Mouse (Mus musculus) T-helper 17 cell (primary cell): ENCODE data around the gene Tmem223.

Experiments
- in situ Hi-C, 2 experiments: fragments of 300-600 bp; cut with MboI, MseI; formaldehyde crosslinking; loops; 1 replicate in 1 of 2; 2 replicates in 1 of 2; pipeline ENCODE4 v1.15.1; 2025; ENCODE audit warnings: high pct_unique_total_duplicates in 2 of 2

The Tmem223 gene

DNA sequence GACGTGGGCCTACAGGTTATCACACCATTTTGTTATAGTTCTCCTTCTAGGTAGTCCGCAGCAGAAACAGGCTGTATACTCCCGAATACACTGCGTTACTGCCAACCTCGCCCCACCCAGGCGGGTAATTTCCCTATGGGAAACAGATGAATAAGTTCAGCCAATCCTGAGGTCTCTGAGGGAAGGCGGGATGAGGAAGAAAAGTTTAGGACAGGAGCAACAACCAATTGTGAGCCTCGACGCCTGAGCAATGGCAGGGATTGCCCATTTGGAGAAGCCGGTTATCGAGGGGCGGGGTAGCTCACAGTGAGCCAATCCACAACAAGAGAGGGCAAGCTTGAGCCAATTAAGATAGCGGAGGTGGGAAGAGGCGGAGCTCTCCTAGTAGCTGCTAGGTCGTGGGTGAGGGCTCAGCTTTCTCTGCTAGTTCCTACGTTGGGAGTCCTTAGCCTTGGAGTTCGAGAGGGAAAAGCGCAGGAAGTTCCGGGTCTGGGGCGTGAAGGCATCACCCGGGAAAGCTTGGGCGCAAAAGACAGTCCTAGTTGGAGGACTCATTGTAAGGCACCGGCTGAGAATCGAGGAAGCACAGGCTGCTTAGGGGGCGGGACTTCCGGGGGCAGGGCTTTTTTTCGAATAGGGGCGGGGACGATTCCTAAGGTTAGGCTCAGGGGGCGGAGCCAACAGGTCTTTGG, 31.5 kb downstream of the Tmem223 start, which contains the start of gene Zbtb3:
TSS of gene Zbtb3 (plus strand) at position 426 of the 692 bp plus-strand sequence.
- in situ Hi-C loops = loop anchor here in 1 of 2 experiments (10.0 kb wide), 1 partner anchor 1317 kb away; the partner anchor contains the start of gene Rtn3

DNA sequence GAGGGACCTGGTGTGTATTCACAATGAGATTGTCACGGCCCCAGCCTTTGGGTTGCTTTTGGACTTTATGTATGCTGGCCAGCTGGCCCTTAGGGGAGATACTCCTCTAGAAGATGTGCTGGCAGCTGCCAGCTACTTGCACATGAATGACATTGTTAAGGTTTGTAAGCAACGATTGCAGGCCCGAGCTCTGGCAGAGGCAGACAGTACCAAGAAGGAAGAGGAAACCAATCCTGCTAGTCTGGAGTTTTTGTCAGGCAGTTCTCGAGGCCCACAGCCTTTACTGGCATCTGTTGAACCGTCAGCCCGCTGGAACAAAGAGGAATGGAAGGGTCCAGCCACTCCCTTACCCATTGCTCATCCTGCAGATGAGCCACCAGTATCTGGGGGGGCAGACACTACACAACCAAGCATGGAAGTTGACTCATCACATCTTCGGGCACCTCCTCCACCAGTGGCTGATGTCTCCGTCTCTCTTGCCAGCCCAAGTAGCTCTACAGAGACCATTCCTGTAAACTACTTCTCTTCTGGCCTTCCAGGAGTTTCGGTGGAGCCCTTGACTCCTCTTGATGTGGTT, 32.5 kb downstream of the Tmem223 start:
- in situ Hi-C loops = loop anchor here in 1 of 2 experiments (10.0 kb wide), 1 partner anchor 1318 kb away; the partner anchor contains the start of gene Rtn3

DNA sequence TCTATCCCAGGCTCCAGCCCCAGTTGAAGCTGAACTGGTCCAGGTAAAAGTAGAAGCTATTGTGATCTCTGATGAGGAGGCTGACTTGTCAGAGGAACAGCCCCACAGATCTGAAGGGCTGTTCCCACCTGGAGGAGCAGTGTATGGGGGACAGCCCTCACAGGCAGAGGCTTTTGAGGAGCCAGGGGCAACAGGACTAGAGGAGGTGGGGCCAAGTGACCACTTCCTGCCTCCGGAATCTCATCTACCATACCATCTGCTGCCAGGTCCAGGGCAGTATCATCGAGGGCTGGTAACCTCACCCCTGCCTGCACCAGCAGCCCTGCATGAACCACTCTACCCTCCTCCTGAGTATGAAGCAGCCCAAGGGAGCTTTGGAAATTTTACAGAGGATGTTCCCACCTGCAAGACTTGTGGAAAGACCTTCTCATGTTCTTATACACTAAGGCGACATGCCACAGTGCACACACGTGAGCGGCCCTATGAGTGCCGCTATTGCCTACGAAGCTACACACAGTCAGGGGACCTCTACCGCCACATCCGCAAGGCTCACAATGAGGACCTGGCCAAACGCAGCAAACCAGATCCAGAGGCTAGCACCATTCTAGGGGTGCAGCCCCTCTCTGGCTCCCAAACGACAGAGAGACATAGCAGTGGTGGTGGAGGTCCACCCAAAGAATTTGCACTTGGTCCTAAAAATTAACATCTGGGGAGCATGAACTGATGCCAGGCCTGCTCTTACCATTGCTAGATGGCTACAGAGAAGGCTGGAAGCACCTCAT, 33.3 kb downstream of the Tmem223 start:
- in situ Hi-C loops = loop anchor here in 1 of 2 experiments (10.0 kb wide), 1 partner anchor 1319 kb away; the partner anchor contains the start of gene Rtn3

- in situ Hi-C loops = loop anchor here in 1 of 2 experiments (10.0 kb wide), 1 partner anchor 1322 kb away; the partner anchor contains the start of gene Rtn3
Measured at GRCm38 (mm10) chr19:8806810-8807209, 36.0 kb downstream of the Tmem223 start.

DNA sequence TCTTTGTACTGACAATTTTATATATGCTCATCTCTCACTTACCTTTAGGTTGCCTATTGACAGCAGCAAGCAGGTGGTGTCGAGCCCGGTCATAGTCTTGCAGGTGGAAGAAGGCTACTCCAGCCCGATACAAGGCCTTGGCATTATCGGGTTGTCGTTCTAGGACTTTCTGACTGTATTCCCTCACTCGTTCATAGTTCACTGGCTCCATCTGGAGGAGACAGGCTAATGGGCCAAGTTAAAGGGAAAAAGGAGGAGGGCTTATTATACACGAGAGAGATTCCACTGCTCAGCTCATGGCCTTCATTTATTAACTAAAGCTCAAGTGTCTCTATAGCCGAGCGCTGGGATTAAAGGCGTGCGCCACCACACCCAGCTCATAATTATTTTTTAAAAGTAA, 45.0 kb downstream of the Tmem223 start:
- in situ Hi-C loops = loop anchor here in 1 of 2 experiments (5.0 to 10.0 kb wide), 2 partner anchors 81 to 1241 kb away; partner anchors contain the start of gene Ganab

DNA sequence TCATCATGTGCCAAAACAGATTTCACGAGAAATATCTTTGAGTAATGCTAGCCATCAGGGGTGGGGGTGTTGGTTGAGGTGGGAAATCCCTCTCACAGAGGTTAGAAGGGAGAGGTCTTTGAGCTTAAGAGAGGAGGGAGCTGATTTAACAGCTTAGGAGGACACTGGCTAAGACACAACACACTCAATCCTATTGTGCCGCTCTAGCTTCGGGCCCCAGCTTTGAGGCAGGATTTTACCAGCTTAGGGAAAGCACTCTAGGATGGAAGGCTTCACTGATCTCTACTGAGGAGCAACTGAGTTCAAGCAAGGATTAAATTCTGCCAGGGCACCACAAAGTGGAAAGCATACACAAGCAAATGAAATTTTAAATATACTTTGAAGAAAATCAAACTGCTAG, 46.2 kb downstream of the Tmem223 start:
- in situ Hi-C loops = loop anchor here in 1 of 2 experiments (5.0 to 10.0 kb wide), 2 partner anchors 80 to 1242 kb away; partner anchors contain the start of gene Ganab

GRCm38 (mm10) chr19:8818301-8818798, 47.6 kb downstream of the Tmem223 start:
- in situ Hi-C loops = loop anchor here in 1 of 2 experiments (5.0 to 10.0 kb wide), 2 partner anchors 79 to 1244 kb away; partner anchors contain the start of gene Ganab

DNA sequence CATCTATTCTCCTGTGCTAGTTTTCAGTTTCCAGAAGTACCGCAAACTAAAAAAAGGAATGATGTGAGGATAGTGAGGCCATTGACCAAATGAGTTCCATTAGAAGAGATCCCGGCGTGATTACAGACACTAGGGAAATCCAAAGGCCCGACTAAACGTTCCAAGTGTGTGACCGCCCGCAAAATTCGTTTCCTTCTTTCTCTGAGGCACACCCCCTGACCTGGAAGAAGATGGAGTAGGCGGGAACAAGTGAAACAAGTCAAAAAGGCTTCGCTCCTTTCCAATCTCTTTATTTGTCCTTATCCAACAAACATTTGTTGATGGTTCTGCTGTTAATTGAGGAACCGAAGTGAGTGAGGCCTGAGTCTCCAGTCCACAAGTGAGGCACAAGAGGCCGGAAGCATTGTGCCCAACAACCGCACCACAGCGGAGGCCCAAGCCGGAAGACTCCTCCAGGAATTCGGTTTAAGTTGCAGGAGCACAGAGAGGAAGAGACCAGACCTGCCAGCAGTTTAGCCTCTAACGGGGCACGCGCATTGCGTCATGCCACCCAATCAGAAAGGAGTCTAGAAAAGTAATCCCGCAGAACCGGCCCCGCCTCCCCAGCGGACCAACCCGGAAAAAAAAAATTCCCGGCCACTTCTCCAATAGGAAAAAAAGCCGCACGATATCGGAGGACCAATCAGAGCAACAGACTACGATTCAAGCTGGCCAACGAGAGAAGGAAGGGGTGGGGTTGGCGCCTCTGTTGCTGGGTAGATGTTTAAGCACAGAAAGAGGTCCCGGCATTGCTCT, 48.2 kb downstream of the Tmem223 start, which contains the start of gene Ttc9c:
TSS of gene Ttc9c (minus strand) at position 533 of the 795 bp plus-strand sequence.
- in situ Hi-C loops = loop anchor here in 1 of 2 experiments (5.0 to 10.0 kb wide), 2 partner anchors 78 to 1244 kb away; partner anchors contain the start of gene Ganab

DNA sequence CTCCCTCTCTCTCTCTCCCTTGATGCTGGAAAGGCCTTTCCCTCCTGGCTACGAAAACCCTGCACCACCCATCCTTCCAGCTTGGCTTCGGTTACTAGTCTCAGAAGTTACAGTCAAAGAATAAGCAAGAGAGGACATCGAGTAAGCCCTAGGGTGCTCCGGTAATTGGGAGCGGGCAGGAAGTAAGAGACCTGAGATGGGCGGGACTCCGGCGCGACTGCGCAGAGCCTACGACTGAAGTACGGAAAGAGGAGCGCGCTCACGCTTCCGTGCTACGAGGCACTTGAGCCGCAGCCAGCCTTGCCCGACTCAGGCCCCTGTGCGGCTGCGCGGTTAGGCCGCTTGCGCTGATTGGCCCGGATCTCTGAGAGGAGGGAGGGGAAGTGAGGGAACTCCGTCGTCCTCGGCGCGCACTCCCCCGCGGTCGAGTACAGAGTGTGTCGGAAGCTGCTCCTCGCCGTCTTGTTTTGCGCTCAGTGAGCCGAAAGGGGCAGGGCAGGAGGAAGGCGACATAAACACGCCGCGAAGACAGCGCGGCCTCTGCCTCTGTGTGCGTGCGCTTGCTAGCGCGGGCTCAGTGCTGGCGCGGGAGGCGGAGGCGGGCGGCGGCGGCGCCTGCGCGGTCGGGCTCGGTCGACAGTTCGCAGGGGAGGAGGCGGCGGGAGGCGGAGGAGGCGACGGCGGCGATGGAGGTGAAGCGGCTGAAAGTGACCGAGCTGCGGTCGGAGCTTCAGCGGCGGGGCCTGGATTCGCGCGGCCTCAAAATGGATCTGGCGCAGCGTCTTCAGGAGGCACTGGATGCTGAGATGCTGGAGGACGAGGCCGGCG, 49.0 kb downstream of the Tmem223 start, which contains the start of gene Hnrnpul2:
TSS of gene Hnrnpul2 (plus strand) at position 415 of the 828 bp plus-strand sequence.
- in situ Hi-C loops = loop anchor here (5.0 to 10.0 kb wide), 2 partner anchors 77 to 1245 kb away; partner anchors contain the start of gene Ganab (in 2 of the 2)

- in situ Hi-C loops = loop anchor here in 1 of 2 experiments (5.0 kb wide), 1 partner anchor 77 kb away; the partner anchor contains the start of gene Ganab
Measured at GRCm38 (mm10) chr19:8820424-8820956, 49.7 kb downstream of the Tmem223 start.

- in situ Hi-C loops = loop anchor here in 1 of 2 experiments (5.0 kb wide), 1 partner anchor 76 kb away; the partner anchor contains the start of gene Ganab
Measured at GRCm38 (mm10) chr19:8821146-8821545, 50.4 kb downstream of the Tmem223 start.
